Mouse (Mus musculus) heart, adult 2 months (tissue): Measurements from ENCODE around the gene Tpt1. TPM values are rescaled to one million over a fixed set of nuclear protein-coding genes. Genes with fewer than 3 reads are reported as not detected.
"Not testable (repeated sequence)": the region's sequence is repeated elsewhere in the genome, so short reads cannot be mapped to it uniquely, and the experiment has no call there.

Experiments
- DNase-seq, 2 experiments: peaks; one replicate each; pipeline ENCODE4 v3.0.0; 2021
- H3K27ac ChIP-seq: fragments of 200-600 bp; 2 replicates; pipeline ENCODE4 v1.8.1; 2022
- H3K27me3 ChIP-seq: fragments of 200-500 bp; 2 replicates; pipeline ENCODE4 v1.6.1; 2012; ENCODE audit warnings: mild to moderate bottlenecking, low read length, inconsistent platforms, mixed read lengths; ENCODE audit not compliant: control insufficient read depth, insufficient read depth
- H3K36me3 ChIP-seq: fragments of 200-500 bp; 2 replicates; pipeline ENCODE4 v1.6.1; 2012; ENCODE audit warnings: low read length, inconsistent platforms; ENCODE audit not compliant: control insufficient read depth, insufficient read depth
- H3K4me1 ChIP-seq: fragments of 200-500 bp; 2 replicates; pipeline ENCODE4 v1.6.1; 2011; ENCODE audit warnings: low read length; ENCODE audit not compliant: control insufficient read depth, insufficient read depth
- H3K4me3 ChIP-seq: fragments of 200-600 bp; 2 replicates; pipeline ENCODE4 v1.8.1; 2022
- H3K79me2 ChIP-seq: fragments of 200-500 bp; replicated peaks from 2 replicates; pipeline ENCODE4 v1.6.1; 2012; ENCODE audit warnings: mild to moderate bottlenecking, inconsistent platforms, low read length, moderate library complexity, mixed read lengths; ENCODE audit not compliant: control insufficient read depth, insufficient read depth
- H3K9ac ChIP-seq: fragments of 200-500 bp; 2 replicates; pipeline ENCODE4 v1.6.1; 2012; ENCODE audit warnings: low read depth, mild to moderate bottlenecking, control low read depth, inconsistent platforms, low read length, mixed read lengths
- CTCF ChIP-seq: fragments of 200-600 bp; IDR thresholded peaks from 2 replicates; pipeline ENCODE4 v1.8.1; 2022; ENCODE audit warnings: antibody characterized with exemption, mild to moderate bottlenecking, moderate library complexity
- EP300 ChIP-seq: fragments of 200-500 bp; IDR thresholded peaks from 2 replicates; pipeline ENCODE4 v1.6.1; 2011; ENCODE audit warnings: low read depth, low read length, control low read depth; ENCODE audit not compliant: insufficient read depth
- POLR2A ChIP-seq: fragments of 200-500 bp; IDR thresholded peaks from 2 replicates; pipeline ENCODE4 v1.6.1; 2011; ENCODE audit warnings: mild to moderate bottlenecking, low read depth, low read length, control low read depth; ENCODE audit not compliant: insufficient read depth
- WGBS: fragments of 180-500 bp; shearing (Covaris S2); methylation state at CpG from one replicate; pipeline ENCODE4 v1.1.7; 2018; 5-methylcytosine and 5-hydroxymethylcytosine counted together
- intact Hi-C: fragments of 180-260 bp; cut with DNase I; formaldehyde crosslinking; loops from one replicate; pipeline ENCODE4 v1.15.1; 2025
- polyA plus RNA-seq: library from polyadenylated mRNA; depleted of rRNA; stranded (reverse); fragments of >200 nt; gene quantifications from 2 replicates; pipeline ENCODE4 v1.2.3, GENCODE M21; 2012
- total RNA-seq, 2 experiments: library from RNA; stranded (reverse); gene quantifications; 2 replicates each; pipeline ENCODE4 v1.2.3; 2021

Tpt1 gene
- total and polyA plus RNA-seq, 3 experiments, result 1,026 to 3,343 (median 2,957) TPM

GRCm38 (mm10) chr14:75859619-75860018, 14.7 kb downstream of the Tpt1 start:
- no peaks in the 10 kb centered on the region for H3K79me2 ChIP-seq
- intact Hi-C loops, result no loop called here
- H3K27me3 ChIP-seq, result no peaks in the 10 kb centered on the region
- no peak for DNase-seq
- H3K9ac ChIP-seq, result no peak overlapping the region
- H3K27ac ChIP-seq, result no peak overlapping the region
- 88% methylated on average over 2 of the region's 2 CpGs for WGBS
- no peaks in the 10 kb centered on the region for H3K36me3 ChIP-seq
- H3K4me1 ChIP-seq, result peaks cover 9% of the 10 kb centered on the region
- no peak overlapping the region for H3K4me3 ChIP-seq
- TF ChIP-seq POLR2A, result no peak
- no peak for TF ChIP-seq CTCF
- no peak for TF ChIP-seq EP300

GRCm38 (mm10) chr14:75862701-75863100, 17.8 kb downstream of the Tpt1 start:
- Histone ChIP-seq H3K4me1 (peaks cover 9% of the 10 kb centered on the region), H3K36me3 (no peaks in the 10 kb centered on the region), H3K4me3 (no peak overlapping the region), H3K27ac (peak overlapping the region; percentile 85), H3K9ac (no peak overlapping the region), H3K79me2 (no peaks in the 10 kb centered on the region), H3K27me3 (no peaks in the 10 kb centered on the region)
- DNase-seq, result no peak
- TF ChIP-seq EP300, result no peak
- no peak for TF ChIP-seq POLR2A
- TF ChIP-seq CTCF, result no peak
- intact Hi-C loops, result loop anchor here (1.0 kb wide), 1 partner anchor 17 kb away; the partner anchor contains the start of gene Tpt1
- WGBS, result 65% methylated on average over 6 of the region's 6 CpGs

GRCm38 (mm10) chr14:75863549-75864409, 18.9 kb downstream of the Tpt1 start:
- 16% methylated on average over 7 of the region's 7 CpGs for WGBS
- Histone ChIP-seq H3K4me1 (peaks cover 9% of the 10 kb centered on the region), H3K27me3 (no peaks in the 10 kb centered on the region), H3K79me2 (no peaks in the 10 kb centered on the region), H3K9ac (no peak overlapping the region), H3K27ac (peak overlapping the region; percentile 85), H3K4me3 (no peak overlapping the region), H3K36me3 (no peaks in the 10 kb centered on the region)
- DNase-seq, result peak; percentile 64 to 86
- intact Hi-C loops, result loop anchor here (1.0 kb wide), 1 partner anchor 18 kb away; the partner anchor contains the start of gene Tpt1
- TF ChIP-seq EP300, result peak; percentile 97
- peak; percentile 27; the same call in 1 of the 2 replicates for TF ChIP-seq POLR2A
- no peak for TF ChIP-seq CTCF

GRCm38 (mm10) chr14:75866706-75867333, 21.9 kb downstream of the Tpt1 start:
- Histone ChIP-seq H3K79me2 (no peaks in the 10 kb centered on the region), H3K4me3 (no peak overlapping the region), H3K36me3 (no peaks in the 10 kb centered on the region), H3K27ac (no peak overlapping the region), H3K27me3 (no peaks in the 10 kb centered on the region), H3K4me1 (peaks cover 9% of the 10 kb centered on the region), H3K9ac (no peak overlapping the region)
- intact Hi-C loops, result no loop called here
- TF ChIP-seq POLR2A, result no peak
- TF ChIP-seq CTCF, result no peak
- no peak for TF ChIP-seq EP300
- DNase-seq, result no peak
- 85% methylated on average over 9 of the region's 9 CpGs for WGBS

GRCm38 (mm10) chr14:75868028-75868427, 23.1 kb downstream of the Tpt1 start:
- H3K4me1 ChIP-seq, DNase-seq, H3K36me3 ChIP-seq, H3K27ac ChIP-seq, H3K27me3 ChIP-seq, H3K4me3 ChIP-seq, intact Hi-C loops, H3K79me2 ChIP-seq, H3K9ac ChIP-seq: not testable (repeated sequence)
- WGBS, result 85% methylated on average over 3 of the region's 3 CpGs
